Mouse (Mus musculus): ENCODE data around the gene Slc26a5. TPM values are rescaled to one million over a fixed set of nuclear protein-coding genes. Genes with fewer than 3 reads are reported as not detected.

Gene Slc26a5
- polyA plus RNA-seq, 1 experiment, result not detected

Other genes with a start within 250 kb of the Slc26a5 start
- 0.12 and 0.25 TPM in 2 replicates for gene Fbxl13, start 220.0 kb downstream of the Slc26a5 start, polyA plus RNA-seq (2012; rRNA removed)
- gene Armc10, start 219.8 kb downstream of the Slc26a5 start, polyA plus RNA-seq (2012; rRNA removed), result 23.3 and 27.9 TPM in 2 replicates
- gene Napepld, start 164.2 kb downstream of the Slc26a5 start, polyA plus RNA-seq (2012; rRNA removed), result 2.7 and 2.8 TPM in 2 replicates
- 37.7 and 38.5 TPM in 2 replicates for gene Pmpcb, start 128.5 kb downstream of the Slc26a5 start, polyA plus RNA-seq (2012; rRNA removed)
- gene Dnajc2, start 80.4 kb downstream of the Slc26a5 start, polyA plus RNA-seq (2012; rRNA removed), result 4.3 and 7.6 TPM in 2 replicates
- gene Psmc2, start 80.3 kb downstream of the Slc26a5 start, polyA plus RNA-seq (2012; rRNA removed), result 29.5 and 31.2 TPM in 2 replicates

All from large intestine, adult 2 months (tissue).